Mouse (Mus musculus): ENCODE measurements around the gene Tubgcp6.

- TF ChIP-seq CTCF (IDR thresholded peaks at IDR 0.05; ENCODE audit: low read depth), result no peak
- TF ChIP-seq EP300 (IDR thresholded peaks at IDR 0.05; ENCODE audit: low read depth), result no peak
Observed at GRCm38 (mm10) chr15:89126622-89127021, 3.7 kb upstream of the Tubgcp6 start.
